Mouse (Mus musculus) myocyte (in vitro differentiated cells): ENCODE results near the gene Rab26.

Experiments
- POLR2A ChIP-seq: IDR thresholded peaks from one replicate; pipeline ENCODE4 v1.6.1; 2011; ENCODE audit warnings: low read depth, mild to moderate bottlenecking, control low read depth, moderate library complexity; ENCODE audit not compliant: insufficient read length
- POLR2AphosphoS2 ChIP-seq: IDR thresholded peaks from one replicate; pipeline ENCODE4 v1.6.1; 2011; ENCODE audit warnings: low read depth, control low read depth; ENCODE audit not compliant: insufficient read length
- USF1 ChIP-seq: IDR thresholded peaks from one replicate; pipeline ENCODE4 v1.6.1; 2011; ENCODE audit warnings: low read depth, mild to moderate bottlenecking, control low read depth, moderate library complexity

- TF ChIP-seq POLR2A (no peak), USF1 (no peak), POLR2AphosphoS2 (no peak)
Measured at GRCm38 (mm10) chr17:24537536-24537935, 3.5 kb upstream of the Rab26 start.
